Mouse (Mus musculus): Measurements from ENCODE around the gene Fam149a.

The Fam149a gene

GRCm38 (mm10) chr8:45381963-45382347 lies at the start of gene Fam149a:
Fam149a (minus strand) TSS chr8:45382291.
- no peak for DNase-seq (ENCODE audit: low spot score)

GRCm38 (mm10) chr8:45420151-45420550 lies 38.1 kb upstream of the Fam149a start:
- no peak for DNase-seq (ENCODE audit: low spot score)

GRCm38 (mm10) chr8:45414965-45415364 lies 32.9 kb upstream of the Fam149a start:
- DNase-seq (ENCODE audit: low spot score), result no peak

- DNase-seq (ENCODE audit: low spot score), result no peak
Measured at GRCm38 (mm10) chr8:45410882-45411281, 28.8 kb upstream of the Fam149a start, which contains the start of gene Tlr3. Tlr3 (minus strand) TSS chr8:45411080.

GRCm38 (mm10) chr8:45410146-45410880 lies 28.2 kb upstream of the Fam149a start:
- DNase-seq (ENCODE audit: low spot score), result no peak

GRCm38 (mm10) chr8:45409702-45410101 lies 27.6 kb upstream of the Fam149a start:
- DNase-seq (ENCODE audit: low spot score), result no peak

- DNase-seq (ENCODE audit: low spot score), result no peak
Measured at GRCm38 (mm10) chr8:45383250-45383649, 1.2 kb upstream of the Fam149a start.

- no peak for DNase-seq (ENCODE audit: low spot score)
Measured at GRCm38 (mm10) chr8:45381075-45381962, 772 bp downstream of the Fam149a start.

GRCm38 (mm10) chr8:45380598-45380997 lies 1.5 kb downstream of the Fam149a start:
- DNase-seq (ENCODE audit: low spot score), result no peak

GRCm38 (mm10) chr8:45374071-45374470 lies 8.0 kb downstream of the Fam149a start:
- DNase-seq (ENCODE audit: low spot score), result no peak

- no peak for DNase-seq (ENCODE audit: low spot score)
Measured at GRCm38 (mm10) chr8:45367154-45367553, 14.9 kb downstream of the Fam149a start.

GRCm38 (mm10) chr8:45363220-45363619 lies 18.9 kb downstream of the Fam149a start:
- DNase-seq (ENCODE audit: low spot score), result no peak

- no peak for DNase-seq (ENCODE audit: low spot score)
Measured at GRCm38 (mm10) chr8:45362323-45362722, 19.8 kb downstream of the Fam149a start.

GRCm38 (mm10) chr8:45359091-45359605 lies 22.9 kb downstream of the Fam149a start:
- no peak for DNase-seq (ENCODE audit: low spot score)

GRCm38 (mm10) chr8:45358132-45358918 lies 23.8 kb downstream of the Fam149a start:
- DNase-seq (ENCODE audit: low spot score), result peak; percentile 14

GRCm38 (mm10) chr8:45355809-45356208 lies 26.3 kb downstream of the Fam149a start:
- DNase-seq (ENCODE audit: low spot score), result no peak

- peak; percentile 22 for DNase-seq (ENCODE audit: low spot score)
Measured at GRCm38 (mm10) chr8:45345031-45345430, 37.1 kb downstream of the Fam149a start.

GRCm38 (mm10) chr8:45344298-45344697 lies 37.8 kb downstream of the Fam149a start:
- no peak for DNase-seq (ENCODE audit: low spot score)

- DNase-seq (ENCODE audit: low spot score), result no peak
Measured at GRCm38 (mm10) chr8:45341630-45342628, 40.2 kb downstream of the Fam149a start.

- DNase-seq (ENCODE audit: low spot score), result no peak
Measured at GRCm38 (mm10) chr8:45333493-45333892, 48.6 kb downstream of the Fam149a start.

Data from left cerebral cortex, adult 11 months (tissue).